Mouse (Mus musculus): Measurements from ENCODE around the gene Plaa. TPM values are rescaled to one million over a fixed set of nuclear protein-coding genes. Genes with fewer than 3 reads are reported as not detected.
A peak's percentile ranks its signal among the peaks of the same experiment; 100 is the strongest.

Gene Plaa
- polyA plus RNA-seq, 1 experiment from 2014 or later: 110 TPM

DNA sequence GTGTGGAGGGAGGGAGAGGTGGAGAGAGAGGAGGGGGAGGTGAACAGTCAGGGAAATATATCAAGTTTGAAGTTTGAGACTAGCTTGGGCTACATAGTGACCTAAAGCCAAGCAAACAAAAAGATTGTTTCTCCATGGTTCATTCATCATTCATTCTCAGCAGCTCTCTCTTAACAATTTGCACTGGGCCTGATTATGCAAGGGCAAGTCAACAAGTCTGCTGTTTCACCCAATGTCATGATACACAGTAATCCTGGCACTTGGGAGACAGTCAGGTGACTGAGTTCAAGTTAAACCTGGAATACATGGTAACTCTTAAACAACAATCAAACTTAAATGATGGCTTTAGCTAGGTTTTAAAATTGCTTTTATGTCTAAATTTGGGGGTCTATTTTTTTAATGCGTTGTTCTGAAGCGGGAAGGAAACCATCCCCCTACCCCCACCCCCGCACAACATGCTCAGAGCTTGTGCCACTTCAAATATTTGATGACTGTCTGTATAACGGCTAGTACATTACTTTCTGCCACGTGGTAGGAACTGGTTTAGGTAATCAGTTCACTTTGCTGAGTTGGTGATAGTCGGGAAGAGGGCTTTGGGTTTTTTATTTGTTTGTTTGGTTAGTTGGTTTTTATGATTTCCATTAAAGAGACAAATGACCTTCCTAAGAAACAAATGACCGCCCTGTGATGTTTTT lies 40.9 kb downstream of the Plaa start:
- Histone ChIP-seq H3K27ac (ENCODE audit: low read depth, low read length) (no peak overlapping the region), H3K4me2 (ENCODE audit: low read depth, low read length, severe bottlenecking) (no peak overlapping the region), H3K27me3 (ENCODE audit: control insufficient read depth, insufficient read depth, low read length) (no peaks in the 10 kb centered on the region), H3K4me3 (ENCODE audit: low read depth, low read length) (no peak overlapping the region), H3K36me3 (ENCODE audit: control insufficient read depth, insufficient read depth, low read length) (no peaks in the 10 kb centered on the region), H3K4me1 (replicated peaks; ENCODE audit: control insufficient read depth, insufficient read depth, low read length) (no peaks in the 10 kb centered on the region), H3K9me3 (ENCODE audit: control insufficient read depth, low read length) (no peaks in the 10 kb centered on the region), H3K9ac (ENCODE audit: low read length) (no peak overlapping the region)
- DNase-seq (ENCODE audit: low spot score) (no peak), ATAC-seq (replicated peaks; ENCODE audit: low FRiP score) (no peak)
- 81% methylated on average over 7 of the region's 7 CpGs for WGBS

DNA sequence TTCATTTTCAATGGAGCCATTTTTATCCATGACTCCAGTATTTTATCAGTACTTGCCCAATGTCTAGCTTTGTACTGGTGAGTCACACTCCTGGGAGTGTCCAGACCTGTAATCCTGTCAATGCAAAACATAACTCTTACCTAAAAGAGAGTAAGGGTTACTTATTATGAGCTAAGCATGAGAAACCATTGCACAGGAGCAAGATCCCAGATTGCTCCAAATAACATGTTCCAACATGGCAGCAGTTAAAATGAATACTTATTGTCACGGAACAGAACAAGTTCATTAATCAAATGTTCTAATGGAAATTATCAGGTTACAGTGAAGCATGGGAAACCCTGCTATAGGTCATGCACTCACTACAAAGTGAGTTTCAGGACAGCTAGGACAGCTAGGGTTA lies 42.7 kb downstream of the Plaa start:
- Histone ChIP-seq H3K27ac (ENCODE audit: low read depth, low read length) (no peak overlapping the region), H3K36me3 (ENCODE audit: control insufficient read depth, insufficient read depth, low read length) (no peaks in the 10 kb centered on the region), H3K4me1 (replicated peaks; ENCODE audit: control insufficient read depth, insufficient read depth, low read length) (no peaks in the 10 kb centered on the region; the same call in 1 of the 2 replicates), H3K4me2 (ENCODE audit: low read depth, low read length, severe bottlenecking) (no peak overlapping the region), H3K9ac (ENCODE audit: low read length) (no peak overlapping the region), H3K9me3 (ENCODE audit: control insufficient read depth, low read length) (no peaks in the 10 kb centered on the region), H3K4me3 (ENCODE audit: low read depth, low read length) (no peak overlapping the region), H3K27me3 (ENCODE audit: control insufficient read depth, insufficient read depth, low read length) (no peaks in the 10 kb centered on the region)
- DNase-seq (ENCODE audit: low spot score): no peak
- 93% methylated on average over 1 of the region's 1 CpGs for WGBS
- no peak for ATAC-seq (replicated peaks; ENCODE audit: low FRiP score)

DNA sequence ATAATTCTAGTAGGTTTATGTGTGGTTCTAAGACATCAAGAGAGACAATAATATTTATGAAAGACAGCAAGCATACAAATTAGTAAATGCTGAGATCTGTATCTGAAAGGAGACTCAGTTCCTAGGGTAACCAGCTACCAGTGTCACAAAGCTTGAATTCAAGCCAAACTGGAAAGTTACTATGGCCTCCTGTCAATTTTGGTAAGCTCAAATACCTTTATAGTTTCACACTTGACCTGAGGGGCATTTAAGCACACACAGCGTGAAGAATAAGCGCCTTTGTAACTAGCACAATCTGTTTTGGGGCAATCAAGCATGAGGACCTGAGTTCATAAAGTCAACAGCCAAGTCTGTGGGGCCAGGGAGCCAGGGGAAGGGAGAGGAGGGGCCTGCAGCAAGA lies 43.8 kb downstream of the Plaa start:
- Histone ChIP-seq H3K4me3 (ENCODE audit: low read depth, low read length) (no peak overlapping the region), H3K9ac (ENCODE audit: low read length) (no peak overlapping the region), H3K9me3 (ENCODE audit: control insufficient read depth, low read length) (no peaks in the 10 kb centered on the region), H3K36me3 (ENCODE audit: control insufficient read depth, insufficient read depth, low read length) (no peaks in the 10 kb centered on the region), H3K27me3 (ENCODE audit: control insufficient read depth, insufficient read depth, low read length) (no peaks in the 10 kb centered on the region), H3K4me1 (replicated peaks; ENCODE audit: control insufficient read depth, insufficient read depth, low read length) (no peaks in the 10 kb centered on the region; the same call in 1 of the 2 replicates), H3K27ac (ENCODE audit: low read depth, low read length) (no peak overlapping the region), H3K4me2 (ENCODE audit: low read depth, low read length, severe bottlenecking) (no peak overlapping the region)
- ATAC-seq (replicated peaks; ENCODE audit: low FRiP score) (no peak), DNase-seq (ENCODE audit: low spot score) (no peak)
- 39% methylated on average over 2 of the region's 2 CpGs for WGBS

DNA sequence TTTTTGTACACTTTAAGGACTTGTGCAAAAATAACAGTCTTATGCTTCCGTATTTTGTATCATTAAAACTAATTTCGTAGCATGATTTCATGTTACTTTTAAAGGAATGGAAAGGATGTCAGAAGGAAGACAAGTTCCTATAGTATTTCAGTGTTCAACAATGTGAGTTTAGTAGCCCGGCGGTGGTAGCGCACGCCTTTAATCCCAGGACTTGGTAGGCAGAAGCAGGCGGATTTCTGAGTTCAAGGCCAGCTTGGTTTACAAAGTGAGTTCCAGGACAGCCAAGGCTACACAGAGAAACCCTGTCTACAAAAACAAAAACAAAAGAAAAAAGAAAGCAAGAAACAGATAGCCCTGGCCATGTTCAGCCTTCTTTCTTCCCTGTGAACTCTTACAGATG lies 45.9 kb downstream of the Plaa start:
- Histone ChIP-seq H3K4me1 (replicated peaks; ENCODE audit: control insufficient read depth, insufficient read depth, low read length) (no peaks in the 10 kb centered on the region; the same call in 1 of the 2 replicates), H3K4me3 (ENCODE audit: low read depth, low read length) (peak overlapping the region; percentile 91; the same call in 1 of the 2 replicates), H3K36me3 (ENCODE audit: control insufficient read depth, insufficient read depth, low read length) (no peaks in the 10 kb centered on the region), H3K9ac (ENCODE audit: low read length) (no peak overlapping the region), H3K4me2 (ENCODE audit: low read depth, low read length, severe bottlenecking) (no peak overlapping the region), H3K9me3 (ENCODE audit: control insufficient read depth, low read length) (no peaks in the 10 kb centered on the region), H3K27me3 (ENCODE audit: control insufficient read depth, insufficient read depth, low read length) (no peaks in the 10 kb centered on the region), H3K27ac (ENCODE audit: low read depth, low read length) (no peak overlapping the region)
- no peak for DNase-seq (ENCODE audit: low spot score)
- 0 out of 2 replicates have a peak, but pooled peaks have one; percentile 2 for ATAC-seq (replicated peaks; ENCODE audit: low FRiP score)
- WGBS: 79% methylated on average over 7 of the region's 7 CpGs

DNA sequence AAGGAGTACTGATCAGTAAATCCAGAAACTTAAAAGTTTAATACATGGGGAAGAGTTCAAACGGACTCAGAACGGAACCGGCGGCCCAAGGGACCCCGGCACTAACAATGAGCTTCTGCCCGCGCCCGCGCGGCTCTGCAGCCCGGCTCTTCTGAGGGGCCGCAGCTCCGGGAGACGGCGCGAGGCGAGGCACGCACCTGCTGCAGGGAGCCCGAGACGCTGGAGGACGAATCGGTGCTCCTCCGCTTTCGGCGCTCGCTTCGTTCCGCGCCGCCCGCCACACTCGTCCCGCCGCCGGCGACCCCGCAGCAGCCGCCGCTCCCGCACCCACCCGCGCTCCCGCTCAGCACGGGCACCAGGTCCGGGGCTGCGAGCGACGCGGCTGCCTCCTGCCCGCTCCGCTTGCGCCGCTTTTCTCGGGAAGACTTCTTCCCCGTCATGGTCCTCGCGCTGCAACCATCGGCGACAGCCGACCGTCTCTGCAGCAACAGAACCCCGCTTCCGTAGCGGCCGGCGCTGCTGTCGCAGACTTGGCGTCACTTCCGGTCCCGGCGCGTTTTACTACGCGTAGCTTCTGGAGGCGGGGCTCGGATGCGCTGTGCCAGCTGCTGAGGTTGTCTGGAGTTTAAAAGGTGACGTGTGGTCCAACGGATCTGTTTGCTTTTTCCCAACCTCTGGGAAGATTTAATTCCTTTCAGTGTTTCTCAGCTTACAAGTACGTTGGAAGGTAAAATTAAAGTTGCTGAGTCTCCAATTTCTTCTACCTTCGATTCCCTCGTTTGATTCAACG lies 46.6 kb downstream of the Plaa start, which contains the start of the genes Gm10306 and Caap1:
TSS of gene Gm10306 (plus strand) at position 282 of the 790 bp plus-strand sequence.
TSS of gene Caap1 (minus strand) at position 532 of the 790 bp plus-strand sequence.
- Histone ChIP-seq H3K36me3 (ENCODE audit: control insufficient read depth, insufficient read depth, low read length) (no peaks in the 10 kb centered on the region), H3K27ac (ENCODE audit: low read depth, low read length) (peak within 1 kb of the TSS; percentile 57; the same call in 1 of the 2 replicates), H3K27me3 (ENCODE audit: control insufficient read depth, insufficient read depth, low read length) (no peaks in the 10 kb centered on the region), H3K4me3 (ENCODE audit: low read depth, low read length) (peak within 1 kb of the TSS; percentile 91), H3K9me3 (ENCODE audit: control insufficient read depth, low read length) (no peaks in the 10 kb centered on the region), H3K4me2 (ENCODE audit: low read depth, low read length, severe bottlenecking) (peak within 1 kb of the TSS; percentile 76), H3K4me1 (replicated peaks; ENCODE audit: control insufficient read depth, insufficient read depth, low read length) (no peaks in the 10 kb centered on the region; the same call in 1 of the 2 replicates), H3K9ac (ENCODE audit: low read length) (peak within 1 kb of the TSS; percentile 81)
- DNase-seq (ENCODE audit: low spot score): peak; percentile 97
- 2% methylated on average over 83 of the region's 83 CpGs for WGBS
- peak; percentile 97 for ATAC-seq (replicated peaks; ENCODE audit: low FRiP score)

DNA sequence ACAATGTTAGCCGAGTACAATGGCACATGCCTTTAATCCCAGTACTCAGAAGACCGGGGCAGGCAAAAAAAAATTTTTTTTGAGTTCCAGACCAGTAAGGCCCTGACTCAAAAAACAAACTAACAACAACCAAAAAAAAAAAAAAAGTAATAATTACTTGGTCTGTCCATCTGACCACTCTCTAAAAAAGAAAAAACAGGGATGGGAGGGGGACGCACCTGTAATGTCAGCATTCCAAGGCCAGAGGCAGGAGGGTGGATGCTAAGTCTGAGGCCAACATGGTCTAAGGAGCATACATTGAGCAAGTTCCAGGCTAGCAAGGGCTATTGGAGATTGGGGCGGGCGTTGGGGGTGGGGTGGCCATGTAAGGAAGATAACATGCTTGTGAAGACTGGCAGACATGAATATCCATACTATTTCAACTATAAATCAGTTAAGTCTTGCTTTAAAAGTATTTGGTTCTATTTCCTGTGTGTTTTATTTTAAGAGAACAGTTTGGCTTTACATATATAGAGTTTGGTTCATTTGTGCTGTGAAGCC lies 48.0 kb downstream of the Plaa start:
- ATAC-seq (replicated peaks; ENCODE audit: low FRiP score) (no peak), DNase-seq (ENCODE audit: low spot score) (no peak)
- Histone ChIP-seq H3K27ac (ENCODE audit: low read depth, low read length) (no peak overlapping the region), H3K4me2 (ENCODE audit: low read depth, low read length, severe bottlenecking) (peak overlapping the region; percentile 76; the same call in 1 of the 2 replicates), H3K27me3 (ENCODE audit: control insufficient read depth, insufficient read depth, low read length) (no peaks in the 10 kb centered on the region), H3K4me3 (ENCODE audit: low read depth, low read length) (peak overlapping the region; percentile 91; the same call in 1 of the 2 replicates), H3K36me3 (ENCODE audit: control insufficient read depth, insufficient read depth, low read length) (no peaks in the 10 kb centered on the region), H3K9me3 (ENCODE audit: control insufficient read depth, low read length) (no peaks in the 10 kb centered on the region), H3K9ac (ENCODE audit: low read length) (no peak overlapping the region), H3K4me1 (replicated peaks; ENCODE audit: control insufficient read depth, insufficient read depth, low read length) (no peaks in the 10 kb centered on the region; the same call in 1 of the 2 replicates)
- 93% methylated on average over 5 of the region's 5 CpGs for WGBS

DNA sequence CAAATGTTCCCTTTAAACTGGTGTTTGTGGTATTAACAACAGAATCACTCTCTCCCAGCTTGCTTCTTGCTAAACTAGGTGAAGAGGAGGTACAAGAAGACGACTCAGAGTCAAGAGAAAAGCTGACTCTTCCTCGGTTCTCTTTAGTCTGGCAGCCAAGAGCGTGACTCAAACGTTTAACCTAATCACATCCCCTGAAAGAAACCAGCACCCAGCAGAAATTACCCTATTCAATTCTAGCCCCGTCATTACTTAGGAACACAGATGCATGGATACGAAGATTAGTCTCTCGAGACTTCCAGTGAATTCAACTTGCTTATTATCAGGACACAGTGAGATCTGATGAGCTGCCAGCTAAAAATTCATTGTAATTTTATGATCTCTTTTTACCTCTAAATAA lies 58.7 kb downstream of the Plaa start:
- no peak overlapping the region for H3K4me3 ChIP-seq (ENCODE audit: low read depth, low read length)
- H3K9ac ChIP-seq (ENCODE audit: low read length): no peak overlapping the region
- no peaks in the 10 kb centered on the region; the same call in 1 of the 2 replicates for H3K36me3 ChIP-seq (ENCODE audit: control insufficient read depth, insufficient read depth, low read length)
- DNase-seq (ENCODE audit: low spot score) (no peak), ATAC-seq (replicated peaks; ENCODE audit: low FRiP score) (no peak)
- 75% methylated on average over 7 of the region's 7 CpGs for WGBS
- H3K27me3 ChIP-seq (ENCODE audit: control insufficient read depth, insufficient read depth, low read length): no peaks in the 10 kb centered on the region
- H3K27ac ChIP-seq (ENCODE audit: low read depth, low read length): no peak overlapping the region
- H3K4me2 ChIP-seq (ENCODE audit: low read depth, low read length, severe bottlenecking): no peak overlapping the region
- no peaks in the 10 kb centered on the region for H3K4me1 ChIP-seq (replicated peaks; ENCODE audit: control insufficient read depth, insufficient read depth, low read length)
- no peaks in the 10 kb centered on the region for H3K9me3 ChIP-seq (ENCODE audit: control insufficient read depth, low read length)

DNA sequence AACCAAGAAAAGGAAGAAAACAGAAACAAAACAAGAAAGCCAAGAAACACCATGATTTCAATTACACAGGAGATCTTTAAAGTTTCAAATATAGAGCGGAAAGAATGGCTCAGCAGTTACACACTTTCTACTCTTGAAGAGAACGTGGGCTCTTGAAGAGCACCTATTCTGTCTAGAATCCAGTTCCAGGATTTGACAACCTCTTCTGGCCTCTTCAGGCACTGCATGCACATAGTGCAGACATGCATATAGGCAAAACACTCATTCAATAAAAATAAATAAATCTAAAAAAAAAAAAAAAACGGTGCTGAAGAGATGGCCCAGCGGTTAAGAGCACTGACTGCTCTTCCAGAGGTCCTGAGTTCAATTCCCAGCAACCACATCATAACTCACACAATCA lies 60.0 kb downstream of the Plaa start:
- no peaks in the 10 kb centered on the region for H3K4me1 ChIP-seq (replicated peaks; ENCODE audit: control insufficient read depth, insufficient read depth, low read length)
- DNase-seq (ENCODE audit: low spot score) (no peak), ATAC-seq (replicated peaks; ENCODE audit: low FRiP score) (no peak)
- H3K27me3 ChIP-seq (ENCODE audit: control insufficient read depth, insufficient read depth, low read length): no peaks in the 10 kb centered on the region
- no peak overlapping the region for H3K9ac ChIP-seq (ENCODE audit: low read length)
- no peak overlapping the region for H3K4me3 ChIP-seq (ENCODE audit: low read depth, low read length)
- no peak overlapping the region for H3K27ac ChIP-seq (ENCODE audit: low read depth, low read length)
- H3K4me2 ChIP-seq (ENCODE audit: low read depth, low read length, severe bottlenecking): no peak overlapping the region
- H3K9me3 ChIP-seq (ENCODE audit: control insufficient read depth, low read length): no peaks in the 10 kb centered on the region
- H3K36me3 ChIP-seq (ENCODE audit: control insufficient read depth, insufficient read depth, low read length): no peaks in the 10 kb centered on the region; the same call in 1 of the 2 replicates
- WGBS: 90% methylated on average over 4 of the region's 4 CpGs
